Mouse (Mus musculus) lung, postnatal 10 days (tissue): Measurements from ENCODE around the gene Usp54.
"Not testable (repeated sequence)": the region's sequence is repeated elsewhere in the genome, so short reads cannot be mapped to it uniquely, and the experiment has no call there.

ENCODE experiments used
- DNase-seq: peaks from one replicate; pipeline ENCODE4 v3.0.0; 2021

The Usp54 gene

GRCm38 (mm10) chr14:20609519-20609918 lies 31.3 kb downstream of the Usp54 start:
- DNase-seq: no peak

DNA sequence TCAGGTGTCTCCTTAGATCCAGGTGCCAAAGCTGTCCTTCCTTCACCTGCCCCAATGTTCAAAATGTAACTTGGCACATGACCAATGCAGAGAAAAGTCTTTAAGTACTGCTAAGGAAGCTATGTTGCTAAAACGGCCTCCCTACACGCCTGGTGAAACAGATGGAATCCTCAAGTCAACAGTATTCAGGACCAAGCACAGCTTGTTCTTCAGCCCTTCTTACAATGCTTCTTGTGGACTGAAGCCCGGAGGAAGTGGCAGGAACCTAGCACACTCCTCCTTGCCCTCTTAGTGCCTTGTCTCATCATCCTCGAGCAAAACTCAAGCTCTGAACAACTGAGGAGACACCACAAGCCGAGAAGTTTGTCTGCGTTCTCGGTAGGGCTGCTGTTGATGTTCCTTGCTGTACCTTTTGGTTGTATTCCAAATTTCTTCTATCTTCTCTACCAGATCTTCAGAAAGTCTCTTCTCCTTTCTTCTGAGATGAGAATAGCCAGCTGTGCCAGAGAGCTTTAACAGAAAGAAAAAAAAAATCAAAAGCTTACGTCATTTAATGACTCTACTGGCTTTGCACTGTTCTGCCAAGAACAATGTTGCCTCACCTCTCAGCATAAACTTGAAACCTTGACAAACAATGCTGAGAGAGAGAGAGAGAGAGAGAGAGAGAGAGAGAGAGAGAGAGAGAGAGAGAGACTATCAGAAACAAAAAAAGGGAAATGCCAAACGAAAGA lies 33.3 kb downstream of the Usp54 start:
- peak; percentile 62 for DNase-seq

GRCm38 (mm10) chr14:20601287-20601686 lies 39.6 kb downstream of the Usp54 start:
- DNase-seq: no peak

DNA sequence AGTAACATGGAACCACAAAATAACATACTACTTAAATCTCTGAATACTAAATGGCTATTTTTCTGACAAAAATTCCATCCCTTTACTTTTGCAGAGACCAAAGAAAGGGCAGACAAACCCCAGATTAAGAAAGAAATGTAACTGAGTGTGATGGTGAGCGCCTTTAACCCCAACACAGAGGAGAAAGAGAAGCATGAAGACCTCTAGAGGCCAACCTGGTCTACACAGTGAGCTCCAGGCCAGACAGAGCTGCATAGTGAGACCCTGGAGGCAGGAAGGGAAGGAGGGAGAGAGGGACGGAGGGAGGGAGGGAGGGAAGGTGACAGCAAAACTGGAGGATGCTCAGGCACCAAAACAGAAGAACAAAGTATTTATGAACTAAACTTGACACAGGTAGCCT lies 40.7 kb downstream of the Usp54 start:
- no peak for DNase-seq

GRCm38 (mm10) chr14:20599542-20599941 lies 41.3 kb downstream of the Usp54 start:
- DNase-seq: no peak

DNA sequence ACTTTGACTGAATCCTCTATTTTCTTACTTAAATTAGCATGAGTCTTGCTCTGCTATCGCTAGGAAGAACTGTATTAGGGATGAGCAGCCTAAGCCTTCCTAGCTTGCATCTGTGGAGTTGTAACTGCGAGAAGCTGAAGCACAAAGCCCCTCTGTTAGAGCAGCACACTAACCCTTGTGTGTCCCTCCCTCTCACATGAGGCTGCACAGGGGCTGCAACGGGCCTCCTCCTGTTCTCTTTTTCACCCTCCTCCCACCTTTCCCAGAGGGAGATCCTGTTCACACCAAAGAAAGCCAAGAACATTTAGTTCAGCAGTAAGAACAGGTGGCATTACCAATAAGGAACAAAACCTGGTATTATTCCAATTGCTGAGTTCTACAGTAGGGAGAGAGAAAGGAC lies 45.1 kb downstream of the Usp54 start:
- DNase-seq: no peak

- DNase-seq: no peak
These were observed 53.4 kb downstream of the Usp54 start for GRCm38 (mm10) chr14:20587458-20587857.

DNA sequence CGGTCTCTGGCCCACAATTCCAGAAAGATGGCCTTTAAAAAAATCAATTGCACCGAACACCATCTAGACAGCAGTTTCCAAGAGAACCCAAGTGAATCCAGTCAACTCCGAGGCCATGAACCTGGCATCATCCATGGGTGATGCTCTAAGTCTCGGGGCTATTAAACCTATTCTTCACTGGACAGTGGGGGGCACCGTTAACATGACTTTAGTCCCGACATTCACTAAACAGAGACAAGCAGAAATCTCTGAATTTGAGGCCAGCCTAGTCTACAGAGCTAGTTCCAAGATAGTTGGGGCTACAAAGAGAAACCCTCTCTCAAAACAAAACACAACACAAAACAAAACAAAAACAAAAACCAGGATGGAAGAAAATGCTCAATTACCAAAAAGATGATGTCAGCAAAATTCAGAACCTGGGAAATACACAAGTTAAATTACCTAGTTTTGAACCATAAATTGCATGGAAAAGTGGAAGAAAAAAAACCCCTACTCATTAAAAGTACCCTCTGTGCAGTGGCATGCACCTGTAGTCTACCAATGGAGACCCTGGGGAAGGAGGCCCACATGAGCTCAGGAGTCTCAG lies 61.9 kb downstream of the Usp54 start:
- DNase-seq: peak; percentile 27

GRCm38 (mm10) chr14:20576179-20576578 lies 64.7 kb downstream of the Usp54 start:
- DNase-seq: peak; percentile 87

- DNase-seq: not testable (repeated sequence)
These were observed 67.7 kb downstream of the Usp54 start for GRCm38 (mm10) chr14:20573196-20573595.

GRCm38 (mm10) chr14:20565256-20566021 lies 75.4 kb downstream of the Usp54 start:
- no peak for DNase-seq

- peak; percentile 16 for DNase-seq
These were observed 76.2 kb downstream of the Usp54 start for GRCm38 (mm10) chr14:20564692-20565091.

DNA sequence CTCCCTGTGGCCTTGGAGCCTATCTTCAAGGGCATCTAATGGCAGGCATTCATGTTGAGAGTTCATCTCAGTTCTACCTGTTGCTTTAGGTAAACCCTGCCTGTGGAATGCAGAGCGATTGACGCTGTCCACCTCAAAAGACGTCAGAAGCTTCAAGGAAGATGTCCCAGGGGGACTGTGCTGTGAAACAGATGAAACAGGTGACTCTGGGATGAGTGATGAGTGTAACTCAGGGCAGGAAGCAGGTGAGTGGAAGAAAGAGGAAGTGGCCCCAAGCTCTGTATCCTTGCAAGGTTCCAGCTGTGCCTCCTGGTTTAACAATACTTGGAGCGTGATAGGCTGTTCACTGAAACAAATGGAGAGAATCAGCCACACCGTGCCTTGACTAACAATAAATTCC lies 79.0 kb downstream of the Usp54 start:
- DNase-seq: no peak

- DNase-seq: no peak
These were observed 90.7 kb downstream of the Usp54 start for GRCm38 (mm10) chr14:20550136-20550535.

GRCm38 (mm10) chr14:20546415-20546814 lies 94.4 kb downstream of the Usp54 start, which contains the start of gene Ppp3cb:
Gene Ppp3cb, minus strand, starts transcription at chr14:20546573.
- DNase-seq: peak; percentile 89

DNA sequence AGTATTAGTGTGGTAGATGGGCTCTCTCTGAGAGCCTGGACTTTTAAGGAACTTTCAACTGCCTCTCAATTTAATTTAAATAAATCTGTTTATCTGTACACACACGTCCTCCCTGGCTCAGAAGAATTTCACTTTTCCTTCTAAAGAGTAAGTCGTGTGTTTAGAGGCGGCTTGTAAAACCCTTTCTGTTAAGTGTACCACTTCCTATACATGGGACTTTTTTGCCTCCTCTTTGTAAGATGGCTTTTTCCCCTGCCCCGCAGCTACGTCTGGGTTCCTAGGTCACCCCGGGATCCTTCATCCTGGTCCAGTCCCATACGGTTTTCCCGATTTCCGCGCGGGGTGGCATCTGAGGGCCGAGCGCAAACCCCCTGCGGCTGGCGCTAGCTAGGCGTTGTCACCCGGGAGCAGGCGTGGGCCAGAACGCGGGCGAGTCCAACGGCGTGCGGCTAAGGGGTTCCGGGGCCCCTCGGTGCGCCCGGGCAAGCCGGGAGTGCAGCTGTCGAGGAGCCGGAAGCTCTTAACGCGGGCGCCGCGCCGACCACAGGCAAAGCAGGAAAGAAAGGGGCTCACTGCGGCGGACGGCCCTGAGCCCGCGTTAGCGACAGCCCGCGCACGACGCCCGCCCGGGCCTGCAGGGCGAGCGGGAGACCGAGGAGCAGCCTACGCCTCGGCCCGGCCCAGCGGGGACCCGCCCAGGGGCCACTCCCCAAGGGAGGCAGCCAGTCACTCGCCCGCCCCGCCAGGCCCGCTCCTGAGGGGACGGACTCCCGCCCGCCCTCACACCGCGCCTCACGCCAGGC lies 95.1 kb downstream of the Usp54 start:
- DNase-seq: peak; percentile 94

DNA sequence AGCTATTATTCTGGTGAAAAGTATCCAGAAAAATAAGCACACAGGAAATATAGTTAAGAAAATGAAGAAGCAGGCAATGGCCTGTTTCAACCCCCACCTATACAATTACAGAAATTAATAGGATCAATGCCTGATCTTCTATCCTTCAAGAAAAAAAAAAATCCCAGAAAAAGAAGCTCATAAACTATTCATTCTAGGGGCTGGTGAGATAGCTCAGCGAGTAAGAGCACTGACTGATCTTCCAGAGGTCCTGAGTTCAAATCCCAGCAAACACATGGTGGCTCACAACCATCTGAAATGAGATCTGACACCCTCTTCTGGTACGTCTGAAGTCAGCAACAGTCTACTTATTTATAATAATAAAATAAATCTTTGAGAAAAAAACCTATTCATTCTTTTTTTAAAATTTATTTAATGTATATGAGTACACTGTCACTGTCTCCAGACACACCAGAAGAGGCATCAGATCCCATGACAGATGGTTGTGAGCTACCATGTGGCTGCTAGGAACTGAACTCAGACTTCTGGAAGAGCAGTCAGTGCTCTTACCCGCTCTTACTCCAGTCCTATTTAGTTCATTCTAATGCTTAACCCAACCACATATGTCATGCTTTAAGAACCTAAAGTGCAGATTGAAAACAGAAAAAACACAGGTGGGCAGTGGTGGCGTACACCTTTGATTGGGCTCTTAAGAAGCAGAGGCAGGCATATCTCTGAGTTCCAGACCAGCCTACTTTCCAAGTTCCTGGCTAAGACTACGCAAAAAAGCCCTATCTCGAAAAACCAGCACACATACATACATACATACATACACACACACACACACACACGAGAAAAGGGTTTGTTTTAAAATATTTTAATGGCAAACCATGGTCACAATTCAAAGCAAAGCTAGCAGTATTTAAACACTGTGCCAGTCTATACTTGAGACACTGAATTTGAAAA lies 96.1 kb downstream of the Usp54 start:
- DNase-seq: no peak

DNA sequence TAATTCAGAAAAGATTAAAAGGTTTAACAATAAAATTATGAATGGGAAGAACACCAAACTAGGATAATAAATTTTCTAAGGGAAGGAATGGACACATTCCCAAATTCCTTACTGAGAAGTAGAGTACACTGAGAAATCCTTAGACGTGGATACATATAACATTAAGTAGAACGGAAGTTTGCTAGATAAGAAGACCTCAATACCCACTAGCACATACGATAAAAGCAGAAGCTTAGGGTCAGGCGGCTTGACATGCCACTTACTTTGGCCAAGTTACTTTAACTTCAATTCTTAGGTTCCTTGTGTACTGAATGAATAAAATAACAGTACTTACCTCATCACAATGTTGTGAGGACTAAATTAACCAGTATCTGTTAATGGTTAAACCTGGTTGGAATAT lies 111.2 kb downstream of the Usp54 start:
- DNase-seq: no peak

DNA sequence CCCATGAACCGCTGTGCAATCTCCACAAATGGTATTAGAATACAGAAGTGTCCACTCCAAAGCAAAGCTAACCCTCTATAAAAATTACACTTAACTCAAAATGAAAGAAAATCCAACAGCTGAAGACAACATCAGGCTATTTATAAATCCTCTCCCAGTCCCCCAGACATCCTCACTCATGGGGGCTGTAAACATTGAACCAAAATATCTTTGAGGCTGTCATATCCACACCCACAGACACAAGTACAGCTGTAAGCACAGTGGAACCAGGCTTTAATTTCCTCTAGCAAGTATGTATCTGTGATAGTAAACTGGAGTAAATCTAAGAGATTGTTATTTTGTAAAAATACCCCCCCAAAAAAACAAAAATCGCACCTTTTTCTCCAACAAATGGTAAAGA lies 120.7 kb downstream of the Usp54 start:
- no peak for DNase-seq

DNA sequence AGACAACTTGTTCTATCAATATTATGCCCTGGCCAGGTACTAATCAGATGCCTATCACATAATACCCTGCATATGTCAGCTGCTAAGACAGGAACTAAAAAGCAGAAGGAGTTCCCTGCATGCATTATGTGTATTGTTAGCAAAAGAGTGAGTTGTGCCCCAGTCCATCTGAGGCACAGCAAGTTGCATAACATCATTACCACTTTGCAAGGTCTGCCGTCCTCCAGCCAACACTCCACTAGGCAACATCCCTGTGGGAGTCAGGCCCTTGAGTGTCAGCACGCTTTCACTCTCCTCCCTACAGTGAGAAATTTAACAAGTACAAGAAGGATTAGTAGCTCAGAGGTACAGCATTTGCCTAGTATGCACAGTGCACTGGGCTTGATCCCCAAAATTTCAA lies 132.4 kb downstream of the Usp54 start:
- no peak for DNase-seq

DNA sequence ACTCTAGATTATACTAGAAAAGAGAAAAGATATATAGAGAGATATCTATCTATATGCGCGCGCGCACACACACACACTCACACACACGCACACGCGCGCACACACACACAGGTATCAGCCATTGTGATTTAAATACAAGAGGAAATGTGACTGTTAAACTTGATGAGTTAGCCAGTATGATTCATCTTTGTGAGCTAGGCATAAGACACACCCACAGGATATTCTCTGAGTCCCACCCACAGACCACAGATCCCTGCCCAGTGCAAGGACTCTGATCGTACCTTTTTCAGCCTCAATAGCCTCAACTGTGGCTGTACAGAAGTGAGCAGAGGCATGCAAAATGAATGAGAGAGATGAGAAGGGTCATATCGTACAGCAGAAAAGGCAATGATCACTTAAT lies 137.9 kb downstream of the Usp54 start:
- DNase-seq: peak; percentile 6

DNA sequence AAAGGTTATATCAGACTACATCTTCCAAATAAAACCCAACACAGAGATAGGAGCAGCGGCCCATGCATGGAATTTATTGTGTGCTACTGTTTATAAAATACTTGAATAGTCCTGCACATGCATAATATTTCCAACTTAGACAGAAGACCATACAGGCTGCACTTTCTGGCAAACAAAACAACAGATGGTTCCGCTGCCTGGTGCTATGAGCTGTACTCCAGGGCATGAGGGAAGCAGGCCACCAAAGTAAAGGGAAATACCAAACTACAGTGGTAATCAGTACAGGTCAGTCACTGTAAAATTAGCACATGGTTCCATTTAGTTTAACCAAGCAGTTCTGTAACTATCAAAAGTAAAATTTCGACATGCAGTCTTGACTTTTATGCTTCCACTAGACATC lies 140.9 kb downstream of the Usp54 start:
- no peak for DNase-seq
